Mouse (Mus musculus): Measurements from ENCODE around the gene Dcaf12. TPM values are rescaled to one million over a fixed set of nuclear protein-coding genes. Genes with fewer than 3 reads are reported as not detected.

Gene Dcaf12
- total RNA-seq, 2 experiments from 2014 or later, result 40.4 to 45.5 TPM

GRCm38 (mm10) chr4:41245408-41245807 is 69.3 kb downstream of the Dcaf12 start:
- DNase-seq (ENCODE audit: low spot score in 2 of 2), result no peak

Other genes starting within 250 kb of the Dcaf12 start
- not detected for gene Aqp3, start 216.7 kb downstream of the Dcaf12 start, total RNA-seq (2021)
- gene Nol6, start 190.4 kb downstream of the Dcaf12 start, total RNA-seq (2021), result 10 to 100 TPM; 94.2 to 94.3 TPM
- 10 to 100 TPM; 85.2 to 88.4 TPM for gene Ube2r2, start 179.1 kb downstream of the Dcaf12 start, total RNA-seq (2021)
- 10 to 100 TPM; 38.4 to 41.9 TPM for gene Ubap2, start 39.7 kb downstream of the Dcaf12 start, total RNA-seq (2021)
- gene Ubap1, start 34.1 kb upstream of the Dcaf12 start, total RNA-seq (2021), result 10 to 100 TPM; 48.3 to 57.9 TPM
- gene Kif24, start 150.0 kb upstream of the Dcaf12 start, total RNA-seq (2021), result 1 to 10 TPM in 1 of 2 experiments, under 1 TPM in 1; 0.49 to 1.2 TPM
- 10 to 100 TPM; 31.9 to 33.9 TPM for gene Nudt2, start 150.3 kb upstream of the Dcaf12 start, total RNA-seq (2021)
- gene AI464131, start 188.2 kb upstream of the Dcaf12 start, total RNA-seq (2021), result 10 to 100 TPM; 23.5 to 24.3 TPM
- 1 to 10 TPM; 5.1 to 5.7 TPM for gene 1110017D15Rik, start 202.4 kb upstream of the Dcaf12 start, total RNA-seq (2021)

Data from left cerebral cortex, adult 18-20 months (tissue).